Mouse (Mus musculus) heart, embryonic 15.5 days (tissue): ENCODE results near the gene Adgrg5. TPM values are rescaled to one million over a fixed set of nuclear protein-coding genes. Genes with fewer than 3 reads are reported as not detected.

Experiments
- polyA plus RNA-seq: library from polyadenylated mRNA; unstranded; fragments of >200 nt; fragmentation: Nextera tagmentation; extraction: Ambion mirVana; gene quantifications from 2 replicates; pipeline ENCODE4 v1.2.1, GENCODE M21; 2015

Adgrg5 gene
- polyA plus RNA-seq, 1 experiment from 2014 or later, result 0.25 TPM

Other genes starting within 250 kb of the Adgrg5 start
- 0.23 and 0.96 TPM in 2 replicates for gene Pllp, start 227.4 kb upstream of the Adgrg5 start, polyA plus RNA-seq
- gene Ccl22, start 178.1 kb upstream of the Adgrg5 start, polyA plus RNA-seq, result 0.08 TPM in 1 of 2 replicates, not detected in the other
- gene Cx3cl1, start 151.7 kb upstream of the Adgrg5 start, polyA plus RNA-seq, result 9.4 and 9.7 TPM in 2 replicates
- 0.26 TPM in 1 of 2 replicates, not detected in the other for gene Ccl17, start 113.2 kb upstream of the Adgrg5 start, polyA plus RNA-seq
- 163 and 166 TPM in 2 replicates for gene Coq9, start 85.4 kb upstream of the Adgrg5 start, polyA plus RNA-seq
- gene Ciapin1, start 85.3 kb upstream of the Adgrg5 start, polyA plus RNA-seq, result 77.7 and 88.6 TPM in 2 replicates
- 107 and 122 TPM in 2 replicates for gene Polr2c, start 66.2 kb upstream of the Adgrg5 start, polyA plus RNA-seq
- 22.9 and 31.6 TPM in 2 replicates for gene Dok4, start 47.4 kb upstream of the Adgrg5 start, polyA plus RNA-seq
- gene Ccdc102a, start 5.6 kb upstream of the Adgrg5 start, polyA plus RNA-seq, result 18.6 and 25.1 TPM in 2 replicates
- gene Adgrg1, start 51.1 kb downstream of the Adgrg5 start, polyA plus RNA-seq, result 4.6 and 21.3 TPM in 2 replicates
- 2.6 and 5.2 TPM in 2 replicates for gene Adgrg3, start 94.0 kb downstream of the Adgrg5 start, polyA plus RNA-seq
- 0.04 and 0.47 TPM in 2 replicates for gene Drc7, start 131.4 kb downstream of the Adgrg5 start, polyA plus RNA-seq
- gene Katnb1, start 157.5 kb downstream of the Adgrg5 start, polyA plus RNA-seq, result 15.3 and 19.8 TPM in 2 replicates